Comparison of ENCODE assay signal across 8 mouse cellular contexts in the genomic region with DNA sequence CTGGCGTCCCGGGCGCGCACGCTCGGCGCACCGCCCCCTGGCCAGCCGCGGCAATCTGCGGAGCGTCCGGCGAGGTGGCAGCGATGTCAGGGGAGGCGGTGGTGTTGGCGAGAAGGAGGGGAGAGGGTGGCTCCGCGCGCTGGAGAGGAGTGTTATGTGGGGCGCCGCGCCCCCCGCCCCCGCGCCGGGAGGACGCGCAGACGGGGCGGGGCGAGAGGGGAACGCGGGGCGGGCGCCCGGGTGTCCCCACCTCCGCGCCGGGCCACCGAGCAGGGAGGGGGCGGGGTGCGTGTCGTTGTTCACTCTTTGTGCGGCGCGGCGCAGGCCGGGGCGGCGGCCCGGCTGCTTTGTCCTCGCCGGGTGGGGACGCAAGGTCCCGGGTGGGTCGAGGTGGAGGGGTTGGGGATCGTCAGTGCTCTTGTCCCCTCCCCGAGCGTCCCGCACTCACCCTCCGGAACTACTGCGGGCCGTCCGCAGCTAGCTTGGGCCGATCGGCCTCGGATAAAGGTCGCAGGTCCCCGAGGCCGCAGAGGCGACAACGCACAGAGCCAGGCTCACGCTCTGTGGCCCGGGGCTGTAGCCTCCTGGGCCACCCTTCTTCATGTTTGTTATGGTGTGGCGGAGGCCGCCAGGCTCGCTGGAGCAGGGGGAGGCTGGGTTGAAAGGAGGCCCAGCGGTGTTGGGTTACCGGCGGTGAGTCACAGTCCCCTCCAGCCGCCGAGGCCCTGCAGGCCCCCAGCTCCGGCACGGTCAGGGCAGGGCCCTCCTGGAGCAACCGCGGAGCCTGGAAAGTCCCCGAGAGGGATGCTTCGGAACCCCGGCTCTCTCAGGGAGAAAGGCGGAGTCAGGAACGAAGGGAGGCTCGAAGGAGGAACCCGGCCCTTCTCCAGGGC. TPM values are rescaled to one million over a fixed set of nuclear protein-coding genes. Genes with fewer than 3 reads are reported as not detected.
DNase-seq lines count a peak whose midpoint lies in the region; ATAC-seq lines count a peak whose summit lies in the region.

A gene (minus strand): TSS at position 57 of the 893 bp plus-strand sequence.

- DNase-seq in ZHBTc4 (ENCODE audit: low read depth, low spot score), result peak; percentile 79
- peak; percentile 78 to 89 for DNase-seq in cerebellum, postnatal 4 days (ENCODE audit: low spot score in 2 of 2)
- peak; percentile 94 for DNase-seq in gastrocnemius, postnatal 10 days
- DNase-seq in induced T-regulatory cell, adult 2 months (ENCODE audit: low read depth), result peak; percentile 64
- DNase-seq in left cerebral cortex, postnatal 10 days (ENCODE audit: extremely low spot score in 1 of 2, low spot score in 2 of 2), result peak; percentile 83 to 95
- DNase-seq in right cerebral cortex, postnatal 25 days, result peak; percentile 90
- DNase-seq in urinary bladder, postnatal 36 days (ENCODE audit: low spot score in 2 of 2), result peak; percentile 77 to 86

- intact Hi-C loops in left cerebral cortex, postnatal 10 days (cut with DNase I), result loop anchor here (10.0 kb wide), 2 partner anchors 276 to 376 kb away; no protein-coding TSS in a partner anchor

- ATAC-seq in megakaryocyte progenitor cell, adult 5-6 weeks (replicated peaks; ENCODE audit: poor library complexity), result peak; percentile 49

RNA-seq across cellular contexts. Expression of the gene that starts here (rescaled TPM):
- 10 to 100 TPM; 12.5 to 17.6 TPM for total RNA-seq in gastrocnemius, postnatal 10 days (2021)
- total RNA-seq in left cerebral cortex, postnatal 10 days (2021), result 10 to 100 TPM; 47.7 to 55.0 TPM
- total RNA-seq in megakaryocyte progenitor cell, adult 5-6 weeks (2015), result 0.12 TPM in 2 replicates
- total RNA-seq in megakaryocyte progenitor cell, adult 5-6 weeks (2017), result 0.03 and 0.17 TPM in 2 replicates

Comparison
In these comparisons a context has a peak if more than half of its experiments do, and no peak if none do; other contexts are left out.
1. Peak in every context shown above with its lines: DNase-seq and ATAC-seq.
2. RNA of the gene that starts here (total RNA-seq): 47.7 to 55.0 TPM in left cerebral cortex, postnatal 10 days and 12.5 to 17.6 TPM in gastrocnemius, postnatal 10 days; 0.03 to 0.17 TPM in megakaryocyte progenitor cell, adult 5-6 weeks; every median in the first group is over 10 times any median in the second.
3. Peak in ATAC-seq in megakaryocyte progenitor cell, adult 5-6 weeks; RNA of the gene not detected or under 1 TPM.